ENCODE assay signal across 11 mouse cellular contexts in genomic region chr13:90643109-90643508, GRCm38 (mm10).
DNase-seq lines count a peak whose midpoint lies in the region; ATAC-seq and TF ChIP-seq lines count a peak whose summit lies in the region.
"Had no signal": no experiment of that assay in that cellular context is flagged by ENCODE, and none has a peak within 500 bp of the region (broad histone marks: within the 10 kb centered on the region; RNA-seq: fewer than 3 reads in every experiment).

No protein-coding gene starts in this region.

- no peaks in the 10 kb centered on the region for H3K36me3 ChIP-seq in hindbrain, embryonic 11.5 days (ENCODE audit: control insufficient read depth, insufficient read depth, low read length)
- no peaks in the 10 kb centered on the region for H3K36me3 ChIP-seq in hindbrain, embryonic 10.5 days
- no peaks in the 10 kb centered on the region for H3K36me3 ChIP-seq in embryonic facial prominence, embryonic 11.5 days (replicated peaks; ENCODE audit: control insufficient read depth, insufficient read depth, low read depth, low read length)
- no peaks in the 10 kb centered on the region for H3K36me3 ChIP-seq in hindbrain, embryonic 15.5 days
- H3K36me3 ChIP-seq in midbrain, postnatal 0 days (ENCODE audit: insufficient read depth, low read length), result no peaks in the 10 kb centered on the region
- H3K36me3 ChIP-seq in liver, embryonic 12.5 days, result no peaks in the 10 kb centered on the region

- no peak for TF ChIP-seq CTCF in midbrain, postnatal 0 days (IDR thresholded peaks at IDR 0.05)

- H3K27ac ChIP-seq in hindbrain, embryonic 11.5 days (ENCODE audit: low read depth, low read length), result no peak overlapping the region
- H3K27ac ChIP-seq in hindbrain, embryonic 10.5 days, result no peak overlapping the region
- no peak overlapping the region for H3K27ac ChIP-seq in embryonic facial prominence, embryonic 11.5 days (replicated peaks; ENCODE audit: low read depth, low read length)
- H3K27ac ChIP-seq in hindbrain, embryonic 15.5 days (replicated peaks), result peak overlapping the region; percentile 73
- H3K27ac ChIP-seq in midbrain, postnatal 0 days (ENCODE audit: low read depth, low read length), result peak overlapping the region; percentile 63; the same call in 1 of the 2 replicates
- H3K27ac ChIP-seq in liver, embryonic 12.5 days, result no peak overlapping the region

- no peaks in the 10 kb centered on the region for H3K9me3 ChIP-seq in hindbrain, embryonic 11.5 days (ENCODE audit: control insufficient read depth, low read length)
- H3K9me3 ChIP-seq in hindbrain, embryonic 10.5 days, result no peaks in the 10 kb centered on the region
- H3K9me3 ChIP-seq in embryonic facial prominence, embryonic 11.5 days (replicated peaks; ENCODE audit: control insufficient read depth, low read length), result no peaks in the 10 kb centered on the region
- H3K9me3 ChIP-seq in hindbrain, embryonic 15.5 days, result no peaks in the 10 kb centered on the region
- no peaks in the 10 kb centered on the region for H3K9me3 ChIP-seq in midbrain, postnatal 0 days (ENCODE audit: low read length)
- H3K9me3 ChIP-seq in liver, embryonic 12.5 days (replicated peaks), result no peaks in the 10 kb centered on the region

- no peaks in the 10 kb centered on the region for H3K27me3 ChIP-seq in hindbrain, embryonic 11.5 days (ENCODE audit: control insufficient read depth, insufficient read depth, low read length)
- no peaks in the 10 kb centered on the region for H3K27me3 ChIP-seq in hindbrain, embryonic 10.5 days (ENCODE audit: insufficient read depth, poor library complexity, severe bottlenecking)
- H3K27me3 ChIP-seq in embryonic facial prominence, embryonic 11.5 days (ENCODE audit: control insufficient read depth, insufficient read depth, low read length), result no peaks in the 10 kb centered on the region
- H3K27me3 ChIP-seq in hindbrain, embryonic 15.5 days, result no peaks in the 10 kb centered on the region
- no peaks in the 10 kb centered on the region for H3K27me3 ChIP-seq in midbrain, postnatal 0 days (ENCODE audit: insufficient read depth, low read length)
- H3K27me3 ChIP-seq in liver, embryonic 12.5 days (replicated peaks), result no peaks in the 10 kb centered on the region

- H3K9ac ChIP-seq in hindbrain, embryonic 11.5 days (ENCODE audit: low read depth, low read length), result no peak overlapping the region
- no peak overlapping the region for H3K9ac ChIP-seq in embryonic facial prominence, embryonic 11.5 days (replicated peaks; ENCODE audit: low read length)
- H3K9ac ChIP-seq in hindbrain, embryonic 15.5 days, result no peak overlapping the region
- H3K9ac ChIP-seq in midbrain, postnatal 0 days (replicated peaks; ENCODE audit: low read length, poor library complexity, severe bottlenecking), result no peak overlapping the region
- H3K9ac ChIP-seq in liver, embryonic 12.5 days, result no peak overlapping the region

- DNase-seq in hindbrain, embryonic 11.5 days (ENCODE audit: low spot score), result peak; percentile 38
- no peak for DNase-seq in hindbrain, embryonic 10.5 days (ENCODE audit: low spot score)
- DNase-seq in embryonic facial prominence, embryonic 11.5 days (ENCODE audit: low spot score), result peak; percentile 72
- peak; percentile 84 for DNase-seq in midbrain, postnatal 0 days (ENCODE audit: low spot score)
- no peak for DNase-seq in thymus, postnatal 0 days (ENCODE audit: low spot score)
- no peak for DNase-seq in cerebellum, postnatal 14 days
- DNase-seq: adrenal gland, postnatal 25 days; cerebellum, adult 9-10 months; left cerebral cortex, postnatal 4 days had no signal

- WGBS in hindbrain, embryonic 11.5 days, result 48% methylated on average over 4 of the region's 4 CpGs
- 53% methylated on average over 4 of the region's 4 CpGs for WGBS in hindbrain, embryonic 10.5 days
- 52% methylated on average over 4 of the region's 4 CpGs for WGBS in embryonic facial prominence, embryonic 11.5 days
- WGBS in hindbrain, embryonic 15.5 days, result 12% methylated on average over 4 of the region's 4 CpGs
- 14% methylated on average over 4 of the region's 4 CpGs for WGBS in midbrain, postnatal 0 days
- WGBS in liver, embryonic 12.5 days (ENCODE audit: insufficient replicate concordance), result 54% methylated on average over 4 of the region's 4 CpGs

- peak; percentile 63 for ATAC-seq in hindbrain, embryonic 11.5 days (ENCODE audit: low FRiP score)
- ATAC-seq in embryonic facial prominence, embryonic 11.5 days (replicated peaks; ENCODE audit: insufficient number of reproducible peaks, low FRiP score, low TSS enrichment, low read depth), result no peak
- peak; percentile 76 for ATAC-seq in hindbrain, embryonic 15.5 days (ENCODE audit: low FRiP score, low read depth)
- peak; percentile 86 for ATAC-seq in midbrain, postnatal 0 days (ENCODE audit: low FRiP score)
- no peak for ATAC-seq in liver, embryonic 12.5 days

- no peaks in the 10 kb centered on the region for H3K4me1 ChIP-seq in hindbrain, embryonic 11.5 days (replicated peaks; ENCODE audit: control insufficient read depth, insufficient read depth, low read length)
- H3K4me1 ChIP-seq in hindbrain, embryonic 10.5 days (replicated peaks), result peaks cover 16% of the 10 kb centered on the region; the same call in 1 of the 2 replicates
- H3K4me1 ChIP-seq in embryonic facial prominence, embryonic 11.5 days (ENCODE audit: control insufficient read depth, insufficient read depth, low read length), result no peaks in the 10 kb centered on the region
- H3K4me1 ChIP-seq in hindbrain, embryonic 15.5 days (replicated peaks), result peaks cover 15% of the 10 kb centered on the region
- H3K4me1 ChIP-seq in midbrain, postnatal 0 days (ENCODE audit: insufficient read depth, low read length), result peaks cover 7% of the 10 kb centered on the region; the same call in 1 of the 2 replicates
- H3K4me1 ChIP-seq in liver, embryonic 12.5 days, result no peaks in the 10 kb centered on the region

- H3K4me3 ChIP-seq in hindbrain, embryonic 11.5 days (ENCODE audit: low read depth, low read length), result no peak overlapping the region
- no peak overlapping the region for H3K4me3 ChIP-seq in hindbrain, embryonic 10.5 days
- H3K4me3 ChIP-seq in embryonic facial prominence, embryonic 11.5 days (ENCODE audit: low read depth, low read length), result no peak overlapping the region
- H3K4me3 ChIP-seq in hindbrain, embryonic 15.5 days, result no peak overlapping the region
- no peak overlapping the region for H3K4me3 ChIP-seq in midbrain, postnatal 0 days (ENCODE audit: low read depth, low read length)
- H3K4me3 ChIP-seq in liver, embryonic 12.5 days, result no peak overlapping the region

- no peak overlapping the region for H3K4me2 ChIP-seq in hindbrain, embryonic 11.5 days (replicated peaks; ENCODE audit: low read depth, low read length)
- no peak overlapping the region for H3K4me2 ChIP-seq in embryonic facial prominence, embryonic 11.5 days (ENCODE audit: low read depth, low read length)
- H3K4me2 ChIP-seq in hindbrain, embryonic 15.5 days, result 0 out of 2 replicates have a peak overlapping the region, but pooled peaks have one; percentile 11
- no peak overlapping the region for H3K4me2 ChIP-seq in midbrain, postnatal 0 days (ENCODE audit: low read depth, low read length, poor library complexity, severe bottlenecking)
- H3K4me2 ChIP-seq in liver, embryonic 12.5 days, result no peak overlapping the region

Comparison
In these comparisons a context has a peak if more than half of its experiments do, and no peak if none do; other contexts are left out.
1. DNase-seq: peak in hindbrain, embryonic 11.5 days (single experiment), embryonic facial prominence, embryonic 11.5 days (single experiment) and midbrain, postnatal 0 days (single experiment); none in hindbrain, embryonic 10.5 days (single experiment), thymus, postnatal 0 days (single experiment) and cerebellum, postnatal 14 days (0 of 2).
2. H3K27ac ChIP-seq: peak in hindbrain, embryonic 15.5 days (single experiment) and midbrain, postnatal 0 days (single experiment); none in hindbrain, embryonic 11.5 days (single experiment), hindbrain, embryonic 10.5 days (single experiment), embryonic facial prominence, embryonic 11.5 days (single experiment) and liver, embryonic 12.5 days (single experiment).
3. ATAC-seq: peak in hindbrain, embryonic 11.5 days (single experiment), hindbrain, embryonic 15.5 days (single experiment) and midbrain, postnatal 0 days (single experiment); none in embryonic facial prominence, embryonic 11.5 days (single experiment) and liver, embryonic 12.5 days (single experiment).